Mouse (Mus musculus): ENCODE measurements around the gene Cpa4.

Gene Cpa4

DNA sequence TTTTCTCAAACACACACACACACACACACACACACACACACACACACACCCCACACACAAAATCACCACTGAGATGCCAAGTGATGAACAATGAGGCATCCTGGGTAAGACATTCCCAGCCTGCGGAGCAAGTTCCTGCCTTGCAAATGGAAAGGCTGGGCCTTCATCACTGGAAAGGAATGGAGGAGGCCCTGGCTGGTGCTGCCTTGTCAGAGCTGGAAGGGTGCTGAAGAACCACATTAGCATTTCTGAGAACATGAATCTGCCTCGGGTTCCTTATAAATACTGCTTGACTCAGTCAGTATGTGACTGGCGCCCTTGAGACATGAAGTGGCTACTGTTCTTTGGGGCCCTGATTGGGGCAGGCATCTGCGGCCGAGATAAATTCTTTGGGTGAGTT lies at the start of gene Cpa4:
TSS of gene Cpa4 (plus strand) at position 301 of the 400 bp plus-strand sequence.
- DNase-seq (ENCODE audit: low spot score) = no peak

- no peak for DNase-seq (ENCODE audit: low spot score)
Measured at GRCm38 (mm10) chr6:30520400-30520799, 47.8 kb upstream of the Cpa4 start.

DNA sequence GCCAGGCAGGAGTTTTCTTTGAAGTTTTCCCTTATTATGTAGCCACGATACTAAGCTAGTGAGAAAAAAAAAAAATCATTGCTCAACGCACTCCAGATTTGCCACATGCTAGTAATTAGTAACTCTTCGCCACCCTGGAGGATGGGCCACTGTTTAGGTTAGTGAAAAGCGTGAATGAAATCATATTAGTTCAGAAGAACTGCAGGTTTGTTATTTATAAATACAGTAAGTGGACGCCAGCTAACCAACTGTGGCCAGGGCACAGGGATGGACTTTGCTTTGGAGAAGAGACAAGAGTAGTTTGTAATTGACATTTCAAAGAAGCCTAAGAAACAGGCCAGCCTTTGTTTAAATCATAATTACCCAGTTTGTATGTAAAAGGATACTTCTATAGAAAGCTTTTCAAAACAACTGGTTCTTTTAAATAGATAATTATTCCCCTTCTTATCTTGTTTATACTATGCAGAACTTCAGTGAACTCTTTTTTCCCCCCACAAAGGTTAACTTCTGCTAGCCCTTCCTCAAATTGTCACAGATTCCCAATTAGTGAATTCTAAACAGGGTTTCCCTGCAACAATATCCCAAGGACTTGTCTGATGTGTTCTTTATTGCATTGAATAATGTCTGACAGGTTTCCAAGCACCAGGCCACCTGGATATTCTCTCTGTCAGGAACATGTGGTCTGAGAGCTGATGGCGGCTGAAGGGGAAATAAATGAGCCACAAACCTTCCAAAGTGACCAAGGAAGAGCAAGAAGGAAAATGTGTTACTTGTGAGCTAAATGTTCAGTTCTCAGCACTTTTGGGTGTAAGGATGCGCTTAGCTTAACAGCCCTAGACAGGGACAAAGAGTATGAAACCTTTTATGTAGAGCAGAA lies 42.5 kb upstream of the Cpa4 start:
- DNase-seq (ENCODE audit: low spot score) = no peak

DNA sequence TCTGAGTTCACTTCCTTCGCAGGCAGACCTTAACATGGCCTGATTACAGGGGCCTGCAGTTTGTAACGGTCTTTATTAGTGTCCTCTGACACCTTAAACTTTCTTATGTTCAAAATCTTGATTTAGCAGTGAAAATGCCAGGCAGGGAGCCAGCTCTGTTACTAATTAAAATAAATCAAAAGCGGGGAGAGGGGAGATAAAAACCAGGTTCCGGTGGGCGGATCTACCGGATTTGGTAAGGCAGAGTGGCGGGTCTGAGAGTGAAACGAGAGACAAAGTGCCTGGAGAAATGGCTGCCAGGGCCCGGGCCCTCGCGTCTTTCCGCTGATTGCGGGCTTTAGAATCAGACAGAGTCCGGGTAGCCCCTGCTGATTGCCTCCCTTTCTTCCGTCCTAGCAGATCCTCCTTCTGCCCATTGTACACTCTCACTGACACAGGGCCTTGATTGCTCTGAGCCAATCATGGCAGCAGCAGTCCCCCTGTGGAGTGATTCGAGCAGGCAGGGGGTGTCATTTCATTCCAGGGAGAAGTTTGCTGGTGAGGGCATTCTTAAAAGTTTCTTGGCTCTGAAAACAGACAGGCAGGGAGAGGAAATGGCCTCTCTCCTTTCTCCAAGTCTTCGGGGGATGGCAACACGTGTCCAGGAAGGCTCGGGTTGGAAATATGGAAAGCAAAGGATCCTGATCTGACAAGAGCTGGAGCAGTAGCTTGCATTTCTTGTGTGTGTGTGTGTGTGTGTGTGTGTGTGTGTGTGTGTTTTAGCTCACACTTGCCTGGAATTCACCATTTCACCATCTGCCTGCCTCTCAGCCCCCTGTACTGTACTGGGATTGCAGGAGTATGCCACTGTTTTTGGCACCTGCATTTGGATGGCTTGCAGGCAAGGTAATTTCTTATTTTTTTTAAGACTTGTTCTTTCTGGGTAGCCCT lies 41.3 kb upstream of the Cpa4 start:
- peak; percentile 17 for DNase-seq (ENCODE audit: low spot score)

DNA sequence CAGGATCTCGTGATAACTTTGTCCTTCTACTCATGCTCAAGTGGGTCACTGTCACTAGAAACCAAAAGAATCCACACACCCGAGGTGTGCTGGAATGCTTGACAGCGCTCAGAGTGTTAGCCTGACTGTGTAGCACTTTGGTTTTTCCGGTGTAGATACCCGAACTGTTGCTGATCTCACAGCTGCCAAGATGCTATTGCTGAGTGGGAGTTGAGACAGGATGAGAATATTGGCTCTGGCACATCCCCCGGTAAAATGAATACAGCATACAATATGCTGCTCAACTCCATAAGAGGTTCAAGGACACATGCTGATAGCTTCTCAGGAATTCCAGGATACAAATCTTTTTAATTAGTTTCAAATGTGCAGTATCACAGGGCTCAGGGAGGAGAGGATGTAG lies 39.4 kb upstream of the Cpa4 start:
- DNase-seq (ENCODE audit: low spot score) = no peak

GRCm38 (mm10) chr6:30535340-30535739 lies 32.8 kb upstream of the Cpa4 start:
- DNase-seq (ENCODE audit: low spot score) = peak; percentile 46

DNA sequence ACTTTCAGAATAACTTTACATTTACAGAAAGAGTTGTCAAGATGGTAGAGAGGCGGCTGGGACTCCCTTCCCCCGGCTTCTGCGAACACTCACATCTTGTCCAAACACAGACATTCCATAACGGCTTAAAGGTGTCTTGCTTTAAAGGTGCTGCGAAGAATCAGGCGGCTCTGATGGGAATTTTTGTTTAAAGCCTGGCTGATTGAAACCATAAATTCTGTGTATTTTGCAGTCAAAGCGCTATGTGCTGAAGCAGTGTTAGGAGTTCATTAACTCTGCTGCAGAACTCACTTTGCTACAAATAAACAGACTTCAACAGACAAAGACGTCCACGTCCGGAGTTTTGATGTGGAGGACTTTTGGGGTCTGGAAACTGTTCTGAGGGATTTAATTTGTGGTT lies 29.9 kb upstream of the Cpa4 start:
- DNase-seq (ENCODE audit: low spot score) = no peak

GRCm38 (mm10) chr6:30538800-30539199 lies 29.4 kb upstream of the Cpa4 start:
- DNase-seq (ENCODE audit: low spot score) = no peak

DNA sequence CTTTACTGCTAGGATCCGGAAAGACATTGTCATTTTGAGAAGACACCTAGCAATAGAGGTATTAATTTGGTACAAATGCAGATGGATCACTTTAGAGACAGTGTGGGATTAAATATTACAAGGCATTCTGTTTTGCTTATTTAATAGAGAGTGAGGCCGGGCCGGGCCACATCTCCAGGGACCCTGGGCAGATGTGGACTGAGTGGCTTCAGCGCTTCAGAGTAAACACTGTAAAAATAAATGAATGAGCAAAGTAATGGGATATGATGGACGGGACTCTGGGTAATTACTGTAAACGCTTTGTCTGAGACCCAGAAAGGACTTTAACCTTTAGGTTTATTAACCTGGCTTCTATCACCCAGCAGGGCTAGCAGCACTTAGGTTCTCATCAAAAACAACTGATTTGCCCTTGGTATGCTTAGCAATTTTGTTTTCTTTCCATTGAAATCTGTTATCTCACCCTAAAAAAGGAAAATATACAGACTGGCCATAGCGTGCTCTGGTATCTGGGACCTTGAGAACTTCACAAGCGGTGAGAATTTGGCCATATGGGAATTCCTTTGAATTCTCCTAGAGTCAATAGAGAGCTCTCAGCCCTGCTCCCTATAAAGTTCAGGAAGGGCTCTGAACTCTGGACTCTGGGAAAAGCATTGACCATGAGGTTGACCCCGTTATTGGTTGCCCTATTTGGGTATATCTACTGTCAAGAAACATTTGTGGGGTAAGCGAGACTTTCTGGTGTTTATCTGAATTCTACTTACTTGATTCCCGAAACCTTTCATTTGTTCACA lies 27.0 kb upstream of the Cpa4 start, which contains the start of gene Cpa2:
TSS of gene Cpa2 (plus strand) at position 574 of the 791 bp plus-strand sequence.
- DNase-seq (ENCODE audit: low spot score) = no peak

DNA sequence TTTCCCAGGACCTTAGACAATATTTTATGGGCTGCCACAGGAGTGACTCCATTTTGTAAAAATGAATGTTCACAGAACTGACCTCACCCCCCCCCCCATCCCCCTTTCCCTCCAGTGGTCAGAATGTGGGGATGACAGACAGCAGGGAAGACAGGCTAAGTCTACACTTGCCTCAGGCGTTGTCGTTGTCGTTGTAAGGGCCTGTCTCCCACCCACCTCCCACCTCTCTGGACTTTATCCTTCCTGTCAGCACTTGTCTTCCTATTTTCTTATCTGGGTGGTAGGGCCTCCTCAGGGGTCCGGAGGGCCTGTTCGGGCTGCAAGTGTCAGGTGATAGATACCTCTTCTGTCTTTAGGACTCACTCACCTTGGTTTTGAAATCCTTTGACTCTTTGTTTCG lies 25.9 kb upstream of the Cpa4 start:
- DNase-seq (ENCODE audit: low spot score) = no peak

DNA sequence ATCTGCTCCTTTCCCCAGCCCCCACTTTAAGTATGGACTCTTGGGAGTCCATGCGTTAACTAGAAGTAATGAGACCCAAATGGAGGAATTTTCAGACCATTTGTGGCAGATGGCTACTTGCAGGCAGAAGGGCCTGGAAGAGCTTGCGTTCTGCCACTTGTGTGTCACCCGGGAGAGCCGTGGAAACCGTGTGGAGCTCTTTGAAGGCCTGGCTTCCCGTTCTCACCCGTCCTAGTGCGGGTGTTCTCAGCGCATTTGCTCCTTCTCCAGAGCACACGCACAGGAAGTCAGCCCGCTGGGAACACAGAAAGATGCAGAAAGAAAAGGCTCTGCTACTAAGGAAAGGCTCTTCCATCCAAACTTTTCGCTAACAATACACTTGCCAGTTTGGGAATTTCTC lies 25.1 kb upstream of the Cpa4 start:
- DNase-seq (ENCODE audit: low spot score) = no peak

GRCm38 (mm10) chr6:30543851-30544250 lies 24.3 kb upstream of the Cpa4 start:
- DNase-seq (ENCODE audit: low spot score) = no peak

- no peak for DNase-seq (ENCODE audit: low spot score)
Measured at GRCm38 (mm10) chr6:30545689-30546088, 22.5 kb upstream of the Cpa4 start.

GRCm38 (mm10) chr6:30546571-30547273 lies 21.4 kb upstream of the Cpa4 start:
- no peak for DNase-seq (ENCODE audit: low spot score)

- DNase-seq (ENCODE audit: low spot score) = no peak
Measured at GRCm38 (mm10) chr6:30547274-30547645, 20.9 kb upstream of the Cpa4 start.

GRCm38 (mm10) chr6:30547656-30548306 lies 20.4 kb upstream of the Cpa4 start:
- DNase-seq (ENCODE audit: low spot score) = no peak

GRCm38 (mm10) chr6:30549231-30549761 lies 18.9 kb upstream of the Cpa4 start:
- DNase-seq (ENCODE audit: low spot score) = no peak

DNA sequence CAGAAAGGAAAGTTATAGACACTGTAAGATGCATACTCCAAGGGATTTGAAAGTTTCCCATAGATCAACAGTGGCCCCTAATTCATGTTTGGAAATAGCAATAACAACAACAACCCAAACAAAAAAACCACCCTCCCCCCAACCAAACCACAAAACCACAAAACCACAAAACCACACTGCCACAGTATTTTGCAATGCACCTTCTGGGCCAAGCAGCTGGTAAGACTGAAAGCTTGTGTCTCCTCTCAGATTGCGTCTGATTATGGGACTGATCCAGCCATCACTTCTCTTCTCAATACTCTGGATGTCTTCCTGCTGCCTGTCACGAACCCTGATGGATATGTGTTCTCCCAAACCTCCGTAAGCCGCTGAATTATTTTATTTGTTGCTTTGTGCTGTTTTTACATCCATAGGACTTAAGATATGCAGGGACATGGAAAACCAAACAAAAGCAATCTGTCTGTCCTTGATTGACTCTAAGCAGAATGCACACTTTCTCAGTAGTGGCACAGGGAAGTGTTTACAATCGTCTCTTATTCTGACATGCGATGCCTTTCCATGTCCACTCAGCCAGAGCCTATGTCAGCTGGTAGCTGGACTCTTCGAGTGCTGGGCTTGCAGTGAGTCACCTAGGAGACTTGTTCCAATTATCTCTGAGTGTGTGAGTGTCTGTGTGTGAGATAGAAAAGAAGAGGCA lies 17.5 kb upstream of the Cpa4 start:
- DNase-seq (ENCODE audit: low spot score) = no peak

- DNase-seq (ENCODE audit: low spot score) = no peak
Measured at GRCm38 (mm10) chr6:30551193-30551515, 17.0 kb upstream of the Cpa4 start.

Data from ovary, postnatal 36 days (tissue).